Mouse (Mus musculus): ENCODE data around the gene Csad.

- TF ChIP-seq CTCF (IDR thresholded peaks at IDR 0.05; ENCODE audit: low read depth) (no peak), EP300 (IDR thresholded peaks at IDR 0.05; ENCODE audit: low read depth) (0 out of 2 replicates have a peak, but pooled peaks have one; percentile 58)
These were observed 36.1 kb upstream of the Csad start for GRCm38 (mm10) chr15:102240607-102241006.
